Mouse (Mus musculus): Measurements from ENCODE around the gene Papola. TPM values are rescaled to one million over a fixed set of nuclear protein-coding genes. Genes with fewer than 3 reads are reported as not detected.

The Papola gene
- 10 to 100 TPM; 61.5 to 69.4 TPM for total RNA-seq (2021)
- long read RNA-seq, experiment 1, full-length matches to known transcripts, result 22 of 36 reads
- long read RNA-seq, experiment 1, partial matches to known transcripts, result 6 of 36 reads
- long read RNA-seq, experiment 1, other reads (novel, unspliced or antisense), result 8 of 36 reads
- long read RNA-seq, experiment 2, full-length matches to known transcripts, result 34 of 46 reads
- long read RNA-seq, experiment 2, partial matches to known transcripts, result 1 of 46 reads
- long read RNA-seq, experiment 2, other reads (novel, unspliced or antisense), result 11 of 46 reads

DNA sequence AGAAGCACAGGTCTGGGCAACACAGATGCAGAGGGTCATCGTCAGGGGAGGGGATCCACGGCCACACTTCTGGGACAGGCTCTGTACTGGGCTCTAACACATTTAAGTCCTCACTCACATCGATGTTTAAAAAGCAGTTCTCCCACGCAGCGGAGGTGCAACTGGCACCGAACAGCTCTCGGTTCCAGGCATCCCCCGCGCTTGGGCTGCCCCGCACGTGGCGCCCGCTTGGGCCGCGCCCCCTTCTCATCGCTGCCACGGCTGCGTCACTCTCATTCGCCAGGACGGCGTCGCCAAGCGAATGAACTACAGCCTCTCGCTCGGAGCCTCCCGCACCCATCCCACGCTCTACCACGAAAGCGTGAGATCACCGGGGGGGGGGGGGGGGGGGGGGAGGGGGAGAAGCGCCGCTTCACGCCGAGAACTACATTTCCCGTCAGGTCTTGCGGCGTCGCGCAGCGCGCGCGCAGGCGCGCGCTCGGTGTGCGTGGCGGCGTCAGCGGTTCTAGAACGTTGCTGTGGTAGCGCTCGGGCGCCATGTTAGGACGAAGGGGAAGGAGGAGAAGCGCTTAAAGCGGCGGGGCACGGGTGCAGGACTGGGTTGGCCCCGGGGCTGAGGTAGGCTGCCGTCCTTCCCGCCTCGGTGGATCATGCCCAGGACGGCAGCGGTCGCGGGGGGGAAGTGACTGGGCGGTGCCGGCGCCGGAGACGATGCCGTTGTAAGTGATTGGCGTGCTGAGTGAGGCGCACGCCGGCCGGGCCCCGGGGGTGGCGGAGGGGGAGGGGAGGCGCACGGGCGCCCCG lies at the start of gene Papola:
Gene Papola (plus strand): TSS at position 499 of the 804 bp plus-strand sequence.
- intact Hi-C loops (cut with DNase I), result loop anchor here (5.0 kb wide), 1 partner anchor 97 kb away; the partner anchor contains the start of gene Atg2b
- DNase-seq, result peak; percentile 81 to 82

GRCm38 (mm10) chr12:105735226-105735888 lies 49.1 kb upstream of the Papola start:
- no peak for DNase-seq
- intact Hi-C loops (cut with DNase I), result no loop called here

GRCm38 (mm10) chr12:105735889-105736251 lies 48.6 kb upstream of the Papola start:
- no peak for DNase-seq
- intact Hi-C loops (cut with DNase I), result no loop called here

- DNase-seq, result no peak
- intact Hi-C loops (cut with DNase I), result no loop called here
These were observed 46.0 kb upstream of the Papola start for GRCm38 (mm10) chr12:105738316-105739096.

DNA sequence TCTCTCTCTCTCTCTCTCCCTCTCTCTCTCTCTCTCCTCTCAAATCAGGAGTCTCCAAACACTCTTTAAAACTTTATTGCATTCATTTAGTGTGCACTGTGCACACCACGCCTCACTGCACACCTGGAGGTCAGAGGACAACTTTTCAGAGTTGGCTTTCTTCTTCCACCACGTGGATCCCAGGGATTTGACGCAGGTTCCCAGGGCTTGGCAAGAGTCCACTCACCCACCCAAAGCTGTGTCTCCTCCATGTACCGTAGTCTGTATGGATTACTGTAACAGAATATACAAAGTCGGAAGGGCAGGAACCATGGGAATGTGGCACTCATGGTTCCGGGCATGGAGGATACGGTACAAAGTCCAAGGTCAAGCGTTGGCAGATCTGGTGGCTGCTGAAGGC lies 44.8 kb upstream of the Papola start:
- no peak for DNase-seq
- intact Hi-C loops (cut with DNase I), result no loop called here

DNA sequence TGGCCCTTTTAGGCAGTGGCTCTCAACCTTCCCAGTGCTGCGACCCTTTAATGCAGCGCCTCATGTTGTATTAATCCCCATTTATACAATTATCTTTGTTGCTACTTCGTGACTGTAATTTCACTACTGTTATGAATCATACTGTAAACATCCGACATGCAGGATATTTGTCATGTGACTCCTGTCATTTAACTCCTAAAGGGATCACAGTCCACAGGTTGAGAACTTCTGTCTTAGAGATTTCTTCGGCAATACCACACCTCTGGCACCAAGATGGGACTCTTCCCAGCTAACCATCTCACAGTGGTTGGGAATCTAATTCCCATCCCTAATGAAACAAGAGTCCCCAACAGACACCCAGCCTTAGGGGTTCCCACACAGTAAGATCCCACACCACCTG lies 36.4 kb upstream of the Papola start:
- DNase-seq, result no peak
- intact Hi-C loops (cut with DNase I), result no loop called here

GRCm38 (mm10) chr12:105753813-105754212 lies 30.7 kb upstream of the Papola start:
- DNase-seq, result no peak
- intact Hi-C loops (cut with DNase I), result no loop called here

GRCm38 (mm10) chr12:105757816-105758497 lies 26.5 kb upstream of the Papola start:
- no peak for DNase-seq
- intact Hi-C loops (cut with DNase I), result no loop called here

DNA sequence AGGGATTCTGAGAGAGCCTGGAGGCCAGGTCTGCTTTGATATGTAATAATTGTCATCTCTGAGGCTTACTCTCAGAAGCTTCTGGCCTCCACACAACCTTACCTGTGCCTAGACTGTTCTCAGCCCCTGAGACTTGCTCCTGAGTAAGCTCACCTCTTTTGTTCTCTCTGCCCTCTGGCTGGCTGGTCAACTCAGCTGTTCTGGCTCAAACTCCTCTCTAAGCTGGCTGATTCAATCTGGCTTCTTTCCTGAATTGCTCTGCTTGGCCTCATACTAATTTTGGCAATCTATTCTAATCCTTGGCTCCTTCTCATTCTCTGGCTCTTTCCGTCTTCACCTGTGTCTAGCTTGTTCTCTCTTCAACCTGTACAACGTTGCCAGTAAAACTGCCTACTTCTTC lies 25.6 kb upstream of the Papola start:
- intact Hi-C loops (cut with DNase I), result no loop called here
- no peak for DNase-seq

GRCm38 (mm10) chr12:105759849-105760478 lies 24.5 kb upstream of the Papola start:
- intact Hi-C loops (cut with DNase I), result no loop called here
- DNase-seq, result no peak

GRCm38 (mm10) chr12:105761171-105761570 lies 23.3 kb upstream of the Papola start:
- intact Hi-C loops (cut with DNase I), result no loop called here
- no peak for DNase-seq

DNA sequence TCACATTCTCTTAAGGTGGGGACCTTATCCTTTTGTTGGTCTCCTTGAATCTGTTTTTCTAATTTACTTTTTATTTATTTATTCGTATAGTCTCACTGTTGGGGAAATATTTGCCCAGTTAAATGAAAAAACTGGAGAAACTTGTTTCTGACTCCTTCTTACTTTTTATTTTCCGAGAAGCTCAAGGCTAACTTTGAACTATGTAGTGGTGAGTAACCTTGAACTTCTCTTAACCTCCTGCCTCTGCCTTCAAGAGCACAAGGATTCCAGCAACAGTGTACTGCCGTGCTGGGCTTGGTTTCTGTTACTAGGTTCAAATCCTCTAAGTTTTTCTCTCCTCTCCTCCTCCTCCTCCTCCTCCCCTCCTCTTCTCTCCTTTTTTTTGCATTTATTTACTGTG lies 22.9 kb upstream of the Papola start:
- intact Hi-C loops (cut with DNase I), result no loop called here
- no peak for DNase-seq

DNA sequence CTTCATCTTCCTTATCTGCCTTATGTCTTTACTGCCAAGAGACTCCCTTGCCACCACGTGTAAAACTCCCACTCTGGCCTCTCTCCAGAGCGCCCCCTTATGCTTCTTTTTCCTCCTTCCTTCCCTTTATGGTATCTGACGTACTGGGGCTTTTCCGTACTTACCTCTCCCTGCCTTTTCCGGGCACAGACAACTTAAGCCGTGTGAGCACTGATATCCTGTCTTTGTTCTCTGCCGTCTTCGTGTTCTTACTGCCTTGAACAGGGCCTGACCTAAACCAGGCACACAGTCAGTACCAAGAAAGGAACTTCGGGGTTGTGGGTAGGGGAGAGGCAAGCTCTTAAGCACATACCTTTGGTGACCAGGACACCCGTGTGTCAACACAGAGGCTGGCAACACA lies 14.8 kb upstream of the Papola start:
- intact Hi-C loops (cut with DNase I), result no loop called here
- no peak for DNase-seq

DNA sequence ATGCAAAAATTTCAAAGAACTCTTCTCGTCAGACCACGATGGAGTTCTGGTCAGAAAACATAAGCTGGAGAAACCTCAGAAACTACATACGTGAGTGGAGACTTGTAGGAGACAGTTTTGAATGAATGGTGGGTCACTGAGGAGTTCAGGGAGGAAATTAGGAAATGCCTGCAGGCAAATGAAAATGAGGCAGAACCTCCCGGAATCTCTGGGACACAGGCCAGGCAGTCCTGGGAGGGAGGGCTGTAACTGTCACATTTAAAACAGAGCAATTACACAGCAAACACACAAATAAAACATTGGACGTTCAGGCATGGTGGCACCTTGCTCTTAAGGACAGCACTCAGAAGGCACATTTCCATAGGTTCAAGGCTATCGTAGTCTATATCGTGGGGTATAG lies 9.6 kb upstream of the Papola start:
- intact Hi-C loops (cut with DNase I), result no loop called here
- DNase-seq, result no peak

GRCm38 (mm10) chr12:105777651-105778050 lies 6.8 kb upstream of the Papola start:
- DNase-seq, result no peak
- intact Hi-C loops (cut with DNase I), result no loop called here

DNA sequence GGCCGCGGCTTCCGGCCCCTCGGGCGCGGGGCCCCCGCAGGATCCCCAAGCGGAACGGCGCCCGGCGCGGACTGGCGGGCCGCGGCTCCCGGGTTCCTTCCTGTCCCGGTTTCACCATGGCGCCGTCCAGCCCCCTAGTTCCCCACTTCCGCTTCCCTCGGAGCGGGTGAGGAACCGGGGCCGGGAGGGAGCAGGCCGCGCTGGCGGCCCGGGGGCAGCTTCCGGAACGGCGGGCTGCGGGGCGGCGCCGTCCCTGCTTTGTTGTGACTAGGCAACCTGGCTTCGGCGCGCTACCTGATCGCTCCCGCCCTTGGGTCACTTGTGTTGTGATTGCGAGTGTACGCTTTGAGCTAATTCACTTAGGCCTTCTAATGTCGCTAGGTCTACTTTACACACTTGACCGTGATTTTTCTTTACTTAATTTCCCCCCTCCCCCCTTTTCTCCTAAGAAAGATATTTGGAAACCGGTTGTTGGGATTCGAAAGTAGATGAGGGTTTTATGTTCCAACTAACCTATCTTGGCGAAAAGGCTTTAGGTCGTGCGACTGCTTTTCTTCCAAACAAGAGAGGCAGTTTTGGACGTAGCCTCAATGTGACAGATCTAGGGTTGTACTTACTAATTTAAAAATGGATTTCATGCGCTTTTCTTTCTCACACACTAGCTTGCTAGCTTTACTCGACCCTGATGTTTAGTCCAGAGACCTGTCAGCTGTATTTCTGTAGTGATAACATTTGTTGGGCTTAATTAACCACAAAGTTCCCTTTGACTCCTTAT lies 693 bp downstream of the Papola start:
- DNase-seq, result peak in 1 of 2 experiments; percentile 59
- intact Hi-C loops (cut with DNase I), result loop anchor here (5.0 kb wide), 1 partner anchor 98 kb away; the partner anchor contains the start of gene Atg2b

DNA sequence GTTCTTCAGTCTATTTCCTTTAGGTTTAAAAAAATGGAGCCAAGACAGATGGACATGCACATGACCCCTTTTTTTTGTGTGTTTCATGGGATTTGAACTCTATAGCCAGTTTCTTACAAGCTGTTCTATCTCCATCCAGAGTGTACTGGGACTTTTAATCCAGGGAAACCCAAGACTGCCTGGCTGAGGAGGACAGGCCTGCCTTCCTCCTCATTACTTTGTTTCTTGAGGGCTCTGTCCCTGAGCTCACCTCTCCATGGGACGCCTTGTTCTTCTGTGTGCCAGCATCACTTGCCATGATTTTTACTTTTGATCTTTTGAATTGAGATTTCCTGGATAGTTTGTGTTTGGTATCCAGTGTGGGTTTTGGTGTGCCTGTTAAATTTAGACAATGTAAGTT lies 1.6 kb downstream of the Papola start:
- intact Hi-C loops (cut with DNase I), result no loop called here
- no peak for DNase-seq

DNA sequence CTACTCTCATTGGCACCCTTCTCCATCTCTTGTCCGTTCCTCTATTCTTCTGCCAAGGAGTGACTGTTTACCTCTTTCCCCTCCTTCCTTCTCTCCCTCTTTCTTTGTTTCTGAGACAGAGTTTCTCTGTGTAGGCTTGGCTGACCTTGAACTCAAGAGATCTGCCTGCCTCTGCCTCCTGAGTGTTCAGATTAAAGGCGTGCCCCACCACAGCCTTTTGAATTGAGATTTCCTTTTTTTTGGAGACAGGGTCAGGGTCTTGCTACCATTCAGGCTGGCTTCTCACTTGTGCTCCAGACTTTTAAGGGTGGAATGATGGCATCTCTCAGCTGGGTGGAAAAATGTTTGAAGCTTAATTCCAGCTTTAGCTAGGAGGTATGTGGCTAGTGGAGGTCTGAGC lies 3.1 kb downstream of the Papola start:
- intact Hi-C loops (cut with DNase I), result no loop called here
- no peak for DNase-seq

DNA sequence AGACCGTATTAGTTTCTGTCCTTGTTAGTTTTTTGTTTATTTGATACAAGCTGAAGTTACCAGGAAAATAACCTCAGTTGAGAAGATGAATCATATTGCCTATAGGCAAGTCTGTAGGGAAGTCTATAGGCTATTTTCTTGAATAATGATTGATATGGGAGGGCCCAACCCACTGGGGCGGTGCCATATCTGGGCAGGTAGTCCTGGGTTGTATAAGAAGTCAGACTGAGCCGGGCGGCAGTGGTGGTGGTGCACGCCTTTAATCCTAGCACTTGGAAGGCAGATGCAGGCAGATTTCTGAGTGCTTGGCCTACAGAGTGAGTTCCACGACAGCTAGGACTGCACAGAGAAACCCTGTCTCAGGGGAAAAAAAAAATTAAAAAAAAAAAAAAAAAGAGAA lies 5.4 kb downstream of the Papola start:
- DNase-seq, result no peak
- intact Hi-C loops (cut with DNase I), result no loop called here
